Mouse (Mus musculus) heart, adult 8-10 months (tissue): ENCODE results near the gene Nfrkb. TPM values are rescaled to one million over a fixed set of nuclear protein-coding genes. Genes with fewer than 3 reads are reported as not detected.

ENCODE experiments used
- DNase-seq: peaks from one replicate; pipeline ENCODE4 v3.0.0; 2022; ENCODE audit warnings: low spot score
- total RNA-seq, 4 experiments: library from RNA; stranded (reverse); gene quantifications; 2 replicates each; pipeline ENCODE4 v1.2.4; 2022

Gene Nfrkb
- total RNA-seq: 10 to 100 TPM in 1 of 4 experiments, 1 to 10 TPM in 3; 8.0 to 12.1 (median 9.0) TPM

DNA sequence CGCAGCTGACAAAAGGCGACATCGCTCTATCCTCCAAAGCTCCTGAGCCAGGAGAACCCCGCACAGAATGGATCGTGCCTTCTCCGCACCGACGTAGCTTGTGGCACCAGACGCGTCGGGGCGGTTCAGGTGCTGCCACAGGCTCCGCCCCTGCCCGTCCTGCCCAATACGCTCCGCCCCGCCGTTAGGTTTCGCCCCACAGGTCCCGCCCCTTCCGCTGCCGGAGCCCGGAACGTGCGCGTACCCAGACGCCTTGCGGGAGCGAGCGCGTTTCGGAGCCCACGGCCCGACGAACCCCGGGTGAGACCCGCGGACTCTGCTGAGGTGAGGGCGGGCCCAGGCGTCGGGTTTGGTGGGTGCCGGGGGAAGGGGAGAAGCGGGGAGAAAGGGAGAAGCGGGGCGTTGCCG is at the start of gene Nfrkb:
TSS of gene Nfrkb (plus strand) at position 246 of the 408 bp plus-strand sequence.
- DNase-seq: peak; percentile 91

DNA sequence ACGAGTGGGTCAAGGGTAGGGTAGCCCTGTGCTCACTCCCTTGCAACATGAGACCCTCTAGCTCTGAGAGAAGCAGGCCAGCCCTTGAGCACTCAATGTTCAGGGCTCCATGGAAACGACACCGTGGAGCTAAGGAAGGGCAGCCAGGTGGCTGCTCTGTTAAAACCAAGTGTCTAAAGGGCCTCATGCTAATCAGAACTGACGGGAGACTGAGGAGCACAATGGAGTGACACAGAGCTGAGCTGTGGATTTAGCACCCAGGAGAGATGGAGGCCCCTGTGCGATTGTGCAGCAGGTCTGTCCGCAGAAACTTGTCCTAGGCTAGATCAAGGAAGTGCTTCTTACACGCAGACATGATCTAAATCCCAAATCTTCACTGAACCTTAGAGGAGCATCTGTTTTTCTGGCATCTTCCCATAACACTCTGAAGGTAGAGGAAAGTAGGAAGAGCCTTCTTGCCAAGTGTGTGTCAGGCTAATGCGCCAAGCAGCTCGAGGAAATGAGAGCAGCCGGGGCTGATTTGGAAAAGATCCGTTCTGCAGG is 41.6 kb upstream of the Nfrkb start:
- DNase-seq: peak; percentile 23

DNA sequence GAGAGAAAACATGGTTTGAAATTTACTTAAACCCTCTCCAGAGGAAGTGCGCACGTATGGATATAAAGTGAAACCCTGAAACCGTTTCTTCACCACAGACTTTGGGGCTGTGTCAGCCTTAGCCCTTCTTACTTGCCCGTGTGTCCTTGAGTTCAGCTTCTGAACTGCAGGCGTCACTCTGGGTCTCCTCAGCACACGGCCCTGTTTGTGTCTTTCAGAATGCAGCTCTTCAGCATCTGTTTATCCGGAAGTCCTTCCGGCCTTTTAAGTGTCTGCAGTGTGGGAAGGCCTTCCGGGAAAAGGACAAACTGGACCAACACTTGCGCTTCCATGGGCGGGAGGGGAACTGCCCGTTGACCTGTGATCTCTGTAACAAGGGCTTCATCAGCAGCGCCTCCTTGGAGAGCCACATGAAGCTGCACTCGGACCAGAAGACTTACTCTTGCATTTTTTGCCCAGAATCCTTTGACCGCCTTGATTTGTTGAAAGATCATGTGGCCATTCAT is 39.4 kb upstream of the Nfrkb start:
- DNase-seq: no peak

DNA sequence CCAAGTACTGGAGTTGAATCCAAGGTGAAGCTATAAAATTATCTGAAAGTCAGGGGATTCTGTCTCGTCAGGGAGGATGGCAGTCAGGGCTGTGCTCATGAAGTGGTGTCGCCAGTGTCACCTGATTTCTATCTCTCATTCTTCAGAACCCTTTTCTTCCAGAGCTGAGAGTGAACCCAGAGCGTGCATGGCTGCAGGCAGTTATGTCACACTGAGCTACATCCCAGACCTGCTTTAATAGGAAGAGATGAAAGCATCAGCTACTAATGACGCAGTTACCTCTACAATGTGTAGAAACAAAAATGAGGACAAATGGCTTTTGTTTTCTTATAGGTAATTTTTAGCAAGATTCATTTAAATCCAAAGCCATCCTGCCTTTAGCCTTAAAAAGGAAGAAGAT is 37.5 kb upstream of the Nfrkb start:
- no peak for DNase-seq

DNA sequence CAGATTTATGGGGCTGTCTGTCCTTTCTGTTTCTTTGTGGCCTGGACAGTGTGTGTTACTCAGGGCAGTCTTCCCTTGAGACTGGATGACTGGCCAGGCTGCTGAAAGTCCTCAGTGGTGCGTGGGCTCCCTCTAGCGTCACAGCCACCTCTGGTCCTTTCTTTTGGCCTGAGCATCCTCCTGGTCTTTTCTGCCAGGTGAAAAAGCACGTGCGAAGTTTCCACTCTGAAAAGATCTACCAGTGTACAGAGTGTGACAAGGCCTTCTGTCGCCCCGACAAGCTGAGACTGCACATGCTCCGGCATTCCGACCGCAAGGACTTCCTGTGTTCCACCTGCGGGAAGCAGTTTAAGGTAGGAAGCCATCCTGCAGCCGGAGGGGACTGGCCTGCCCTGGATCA is 37.1 kb upstream of the Nfrkb start:
- peak; percentile 46 for DNase-seq

DNA sequence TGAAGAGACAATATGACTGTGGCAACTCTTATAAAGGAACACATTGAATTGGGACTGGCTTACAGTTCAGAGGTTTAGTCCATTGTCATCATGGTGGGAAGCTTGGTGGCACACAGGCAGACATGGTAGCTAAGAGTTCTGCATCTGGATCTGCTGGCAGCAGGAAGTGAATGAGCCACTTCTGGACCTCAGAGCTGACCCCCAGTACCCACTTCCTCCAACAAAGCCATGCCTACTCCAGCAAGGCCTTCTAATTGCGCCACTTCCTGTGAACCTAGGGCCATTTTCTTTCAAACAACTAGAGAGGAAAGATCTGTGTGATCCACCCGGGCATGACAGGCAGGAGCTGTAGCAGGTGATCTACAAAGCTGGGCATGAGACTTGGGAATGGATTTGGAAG is 33.3 kb upstream of the Nfrkb start:
- no peak for DNase-seq

DNA sequence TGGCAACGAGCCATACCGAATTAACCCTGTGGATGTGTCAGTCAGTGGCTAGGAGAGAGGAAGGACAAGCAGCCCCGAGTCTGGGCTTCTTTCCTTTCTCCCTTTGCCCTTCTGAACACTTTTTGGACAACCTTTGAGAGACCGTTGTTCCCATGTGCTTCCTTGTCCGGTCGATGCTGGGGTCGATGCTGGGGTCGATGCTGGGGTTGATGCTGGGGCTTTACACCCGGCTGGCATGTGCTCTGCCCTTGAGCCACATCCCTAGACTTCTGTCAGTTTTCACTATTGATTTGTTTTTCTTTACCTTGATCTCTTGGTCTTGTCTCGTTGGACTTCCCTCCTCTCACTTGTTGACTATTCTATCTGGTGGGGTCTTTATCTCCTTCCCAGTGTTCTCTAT is 32.5 kb upstream of the Nfrkb start:
- DNase-seq: no peak

DNA sequence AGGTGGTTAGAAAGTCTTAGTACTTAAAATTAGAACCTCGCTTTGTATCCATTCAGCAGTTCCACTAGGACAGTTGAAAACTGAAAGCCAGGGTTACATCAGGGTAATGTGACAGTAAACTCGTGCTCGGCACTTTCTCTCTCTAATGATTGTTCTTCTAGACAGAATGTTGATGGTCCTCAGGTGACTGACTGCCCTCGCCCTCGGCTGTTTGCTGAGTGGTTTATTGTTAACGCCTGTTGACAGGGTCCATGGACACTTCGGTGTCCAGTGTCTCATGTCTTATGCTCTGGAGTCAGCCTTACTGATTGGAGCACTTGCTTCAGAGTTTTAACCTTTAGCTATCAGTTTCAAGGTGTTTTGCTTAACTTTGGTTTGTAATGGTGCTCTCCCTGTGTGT is 31.9 kb upstream of the Nfrkb start:
- DNase-seq: no peak

DNA sequence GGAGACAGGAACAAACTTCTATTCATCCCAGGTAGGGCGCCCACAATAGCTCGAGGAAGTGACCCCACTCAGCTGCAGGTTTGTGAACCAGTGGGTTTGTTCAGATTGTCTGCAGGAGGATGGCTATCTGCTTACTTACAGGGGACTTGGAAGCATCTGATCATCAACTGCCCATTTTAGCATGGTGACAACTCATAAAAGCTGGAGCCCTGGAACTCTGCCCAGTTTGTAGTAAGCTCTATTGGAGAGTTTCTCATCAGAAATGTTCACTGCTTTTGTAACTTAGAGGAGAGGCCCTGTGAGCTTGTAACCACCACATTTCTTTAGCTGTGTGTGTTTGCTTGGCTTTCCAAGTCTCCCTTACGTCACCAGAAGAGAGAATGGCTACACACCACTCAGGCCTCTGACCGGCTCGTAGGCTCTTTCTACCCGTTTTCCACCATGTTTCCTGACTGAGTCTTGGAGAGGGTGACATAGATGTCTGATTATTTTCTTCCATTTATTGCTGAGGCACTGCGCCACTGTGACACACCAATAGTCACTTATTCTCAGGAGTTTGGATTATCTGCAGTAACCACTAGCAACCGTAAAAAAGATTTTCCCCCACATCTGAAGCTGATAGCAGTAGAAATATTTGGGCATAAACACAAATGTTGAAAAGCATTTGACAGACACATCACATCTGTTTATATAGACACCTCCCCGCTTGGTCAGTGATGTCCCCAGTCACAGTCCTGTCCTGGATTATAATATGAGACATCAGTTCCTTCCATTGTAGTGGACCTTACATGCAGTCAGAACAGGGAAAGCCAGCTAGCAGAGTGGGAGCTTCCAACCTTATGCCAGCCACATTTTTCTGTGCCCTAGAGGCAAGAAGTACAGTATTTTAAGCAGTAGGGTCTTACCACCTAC is 22.0 kb upstream of the Nfrkb start:
- DNase-seq: no peak

DNA sequence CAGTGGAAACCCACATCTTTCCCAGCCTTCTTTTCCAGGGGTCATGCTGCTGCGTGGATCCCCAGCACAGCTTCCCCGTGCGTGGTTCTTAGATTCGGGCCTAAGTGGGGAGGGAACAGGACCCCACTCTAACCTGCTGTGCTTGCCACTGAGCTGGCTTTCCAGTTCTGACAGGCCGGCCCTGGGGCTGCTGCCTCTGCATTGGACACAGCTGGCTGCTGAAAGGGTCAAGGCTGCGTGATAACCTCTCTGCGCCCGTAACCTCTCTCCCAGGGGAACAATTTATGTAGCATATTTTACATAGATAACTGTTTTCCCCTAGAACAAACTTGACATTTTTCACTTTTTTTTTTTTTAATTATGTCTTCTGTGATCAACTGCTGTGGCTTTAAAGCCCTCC is 20.9 kb upstream of the Nfrkb start:
- no peak for DNase-seq

DNA sequence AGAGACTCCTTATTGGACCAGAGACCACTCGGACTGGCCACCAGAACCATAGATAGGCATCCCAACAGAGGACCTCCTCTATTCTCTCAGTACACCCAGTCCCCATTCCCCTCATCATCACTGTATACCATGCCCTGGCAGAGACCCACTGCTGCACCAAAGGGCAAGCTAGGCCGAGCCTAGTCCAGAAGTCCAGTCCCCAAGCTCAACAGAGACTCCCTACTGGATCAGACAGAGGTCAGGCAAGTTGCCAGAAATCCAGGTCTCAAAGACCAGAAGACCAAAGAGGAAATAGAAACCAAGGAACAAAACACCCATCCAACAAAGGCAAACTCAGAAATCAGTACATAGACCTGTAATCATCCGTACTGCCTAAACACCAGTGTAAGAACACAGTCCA is 14.3 kb upstream of the Nfrkb start:
- DNase-seq: no peak

DNA sequence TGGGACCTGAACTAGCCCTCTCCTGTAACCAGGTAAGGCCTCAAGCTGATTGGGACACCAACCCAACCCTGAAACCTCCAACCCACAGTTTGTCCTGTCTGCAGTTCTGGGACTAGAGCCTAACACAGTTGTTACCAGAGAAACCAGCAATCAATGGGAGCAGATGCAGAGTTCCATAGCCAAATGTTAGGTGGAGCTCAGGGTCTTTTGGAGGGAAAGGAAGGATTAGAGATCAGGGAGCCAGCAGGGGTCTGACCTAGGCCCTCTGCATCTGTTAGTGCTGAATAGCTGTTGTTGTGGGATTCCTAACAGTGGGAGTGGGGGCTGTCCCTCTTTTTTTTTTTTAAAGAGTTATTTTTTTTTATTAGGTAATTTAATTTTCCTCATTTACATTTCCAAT is 9.3 kb upstream of the Nfrkb start:
- no peak for DNase-seq

DNA sequence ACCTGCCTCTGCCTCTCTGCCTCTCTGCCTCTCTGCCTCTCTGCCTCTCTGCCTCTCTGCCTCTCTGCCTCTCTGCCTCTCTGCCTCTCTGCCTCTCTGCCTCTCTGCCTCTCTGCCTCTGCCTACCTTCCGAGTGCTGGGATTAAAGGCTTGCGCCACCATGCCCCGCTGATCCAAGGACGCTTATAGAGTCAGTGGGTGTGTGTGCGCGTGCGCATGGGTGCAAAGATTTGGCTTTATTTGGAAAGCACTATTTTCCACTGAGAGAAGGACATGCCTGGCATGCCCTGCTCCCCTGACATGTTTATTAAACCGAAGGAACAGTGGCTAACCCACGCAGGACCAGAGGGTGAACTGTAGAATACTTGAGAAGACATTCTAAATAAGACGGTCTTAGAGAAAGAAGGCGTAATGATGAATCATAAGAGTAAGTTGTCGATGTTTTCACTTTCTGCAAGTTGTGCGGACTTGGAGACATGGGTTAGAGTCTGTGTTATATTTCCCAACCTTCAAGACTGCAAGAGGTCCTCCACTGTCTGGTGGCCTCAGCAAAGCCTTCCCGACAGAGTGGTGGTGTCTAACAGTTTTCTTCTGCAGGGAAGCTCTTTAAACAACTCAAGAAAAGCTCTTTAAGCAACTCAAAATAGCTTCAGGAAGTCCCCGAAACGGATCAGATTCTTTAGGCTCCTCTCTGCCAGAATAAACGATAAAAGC is 1.0 kb upstream of the Nfrkb start:
- no peak for DNase-seq

DNA sequence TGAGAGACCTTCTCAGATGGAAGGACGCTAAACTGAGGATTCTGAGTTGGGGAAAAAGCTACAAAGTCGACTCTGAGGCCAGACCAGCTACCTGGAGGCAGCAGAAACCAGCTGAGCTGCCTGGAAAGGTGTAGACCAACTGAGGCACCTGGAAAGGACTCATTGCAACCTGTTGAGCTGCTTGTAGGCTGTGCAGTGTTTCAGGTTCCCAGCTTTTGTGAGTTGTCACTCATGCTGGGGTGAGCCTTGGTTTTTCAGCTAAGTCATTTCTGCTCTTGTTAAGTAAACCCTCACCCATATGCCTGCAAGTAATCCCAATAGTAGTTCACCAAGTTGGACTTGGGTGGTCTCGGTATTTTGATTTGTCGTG is 507 bp upstream of the Nfrkb start:
- DNase-seq: no peak

DNA sequence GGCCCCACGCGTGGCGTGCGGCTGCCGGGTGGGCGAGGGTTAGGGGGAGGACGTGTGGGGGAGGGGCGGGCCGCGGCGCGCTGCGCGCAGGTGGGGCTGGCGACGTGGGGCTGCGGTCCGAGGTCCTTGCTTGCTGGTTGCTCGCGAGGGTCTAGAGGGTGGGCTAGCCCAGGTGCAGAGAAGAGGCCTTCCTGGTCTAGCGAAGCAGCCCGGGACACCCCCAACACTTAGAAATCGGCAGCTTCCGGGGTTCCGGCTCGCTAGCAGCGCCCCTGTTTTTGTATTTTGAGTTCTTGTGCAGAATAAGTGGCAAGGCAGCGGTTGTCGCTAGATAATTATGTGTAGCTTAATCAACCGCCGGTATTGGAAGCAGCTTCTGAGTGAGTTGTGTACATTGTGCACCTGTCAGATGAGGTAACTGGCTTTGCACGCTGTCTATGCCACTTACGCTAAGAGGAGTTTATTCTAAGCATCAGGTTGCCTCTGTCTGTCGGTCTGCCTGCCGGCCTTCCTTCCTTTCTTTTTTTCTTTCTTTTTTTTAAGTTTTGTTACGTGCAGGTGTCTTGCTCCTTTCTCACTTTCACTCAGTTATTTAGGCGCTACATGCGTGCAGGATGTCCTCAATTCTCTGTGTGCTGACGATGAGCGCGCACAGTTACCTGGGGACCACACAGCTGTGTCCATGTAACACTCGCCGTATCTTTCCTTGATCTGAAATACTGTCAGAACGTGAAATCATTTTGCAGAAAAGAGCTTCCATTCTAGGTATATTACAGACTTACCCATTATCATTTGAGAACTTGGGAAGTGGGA is 582 bp downstream of the Nfrkb start:
- peak; percentile 7 for DNase-seq

DNA sequence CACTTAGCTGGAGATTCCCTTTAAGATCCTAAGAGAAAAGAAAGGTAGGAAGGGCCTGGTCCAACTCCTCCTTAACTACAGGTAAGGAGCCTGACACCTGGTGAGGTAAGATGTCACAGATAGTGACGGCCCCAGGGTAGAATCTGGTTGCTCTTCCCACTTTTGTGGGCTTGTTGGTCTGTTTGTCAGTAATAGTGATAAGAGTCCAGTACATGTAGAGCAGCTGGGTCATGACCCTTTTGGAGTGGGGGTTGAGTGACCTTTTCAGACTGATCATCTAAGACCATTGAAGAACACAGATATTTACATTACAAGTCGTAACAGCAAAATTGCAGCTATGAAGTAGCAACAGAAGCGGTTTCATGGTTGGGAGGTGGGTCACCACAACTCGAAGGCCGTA is 1.2 kb downstream of the Nfrkb start:
- DNase-seq: no peak

DNA sequence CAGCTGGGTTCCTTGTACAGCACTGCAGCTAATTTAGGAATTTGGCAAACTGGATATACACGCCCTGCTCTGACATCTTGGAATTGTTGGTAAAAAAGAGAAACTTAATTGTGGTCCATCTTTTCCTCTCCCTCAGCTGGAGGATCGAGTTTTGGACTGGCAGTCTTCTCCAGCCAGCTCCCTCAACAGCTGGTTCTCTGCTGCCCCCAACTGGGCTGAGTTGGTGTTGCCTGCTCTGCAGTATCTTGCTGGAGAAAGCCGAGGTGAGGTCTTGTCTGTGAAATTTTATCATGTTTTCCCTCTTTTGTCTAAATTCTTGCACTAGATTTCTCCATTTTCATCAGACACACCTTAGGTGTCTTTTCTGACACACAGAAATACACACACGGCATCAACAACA is 14.4 kb downstream of the Nfrkb start:
- peak; percentile 42 for DNase-seq

DNA sequence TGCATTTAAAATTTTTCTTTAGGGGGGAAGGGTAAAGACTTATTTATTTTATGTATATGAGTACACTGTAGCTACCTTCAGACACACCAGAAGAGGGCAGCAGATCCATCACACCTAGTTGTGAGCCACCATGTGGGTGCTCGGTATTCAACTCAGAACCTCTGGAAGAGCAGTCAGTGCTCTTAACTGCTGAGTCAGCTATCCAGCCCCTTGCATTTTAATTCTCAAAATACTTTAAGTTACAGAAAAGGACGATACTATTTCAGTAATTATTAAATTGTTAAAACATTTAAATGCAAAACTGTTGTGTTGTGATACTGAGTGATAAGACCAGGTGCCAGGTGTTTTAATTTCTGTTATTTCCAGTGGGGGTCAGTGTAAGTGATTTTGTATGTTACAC is 18.3 kb downstream of the Nfrkb start:
- DNase-seq: no peak

DNA sequence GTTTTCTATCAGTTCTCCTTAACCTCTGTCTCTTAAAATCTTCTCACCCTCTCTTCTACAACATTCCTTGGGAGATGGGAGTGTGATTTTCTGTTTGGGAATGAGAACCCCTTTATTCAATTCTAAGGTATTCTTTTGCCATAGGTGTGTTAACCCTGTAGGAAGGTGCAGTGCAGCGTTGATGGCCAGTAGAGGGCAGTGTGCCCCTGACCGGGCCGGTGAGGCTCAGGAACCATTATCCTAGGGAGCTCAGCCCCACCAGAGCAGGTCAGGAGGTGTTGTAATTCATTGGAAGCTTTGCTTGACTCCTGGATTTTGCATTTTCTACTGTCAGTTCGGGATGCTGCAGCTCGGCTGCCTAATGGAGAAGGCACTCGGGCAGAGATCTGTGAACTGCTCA is 19.2 kb downstream of the Nfrkb start:
- DNase-seq: no peak

DNA sequence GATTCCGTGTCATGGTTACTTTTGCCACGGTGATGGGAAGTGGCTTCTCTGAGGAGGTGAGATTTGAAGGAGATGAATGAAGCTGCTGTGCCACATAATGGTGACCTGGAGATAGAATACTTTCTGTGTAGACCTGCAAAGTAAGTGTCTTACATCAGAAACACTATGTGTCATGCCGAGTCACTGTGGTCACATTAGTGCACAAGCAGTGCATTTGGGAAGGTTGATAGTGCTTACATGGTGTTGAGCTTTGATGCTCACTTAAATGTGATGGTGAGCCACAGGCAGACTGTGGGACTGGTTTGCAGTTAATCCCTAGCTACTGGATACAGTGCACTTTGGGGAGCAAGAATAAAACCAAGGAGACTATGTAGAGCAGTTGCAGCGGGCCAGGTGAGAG is 26.2 kb downstream of the Nfrkb start:
- no peak for DNase-seq

DNA sequence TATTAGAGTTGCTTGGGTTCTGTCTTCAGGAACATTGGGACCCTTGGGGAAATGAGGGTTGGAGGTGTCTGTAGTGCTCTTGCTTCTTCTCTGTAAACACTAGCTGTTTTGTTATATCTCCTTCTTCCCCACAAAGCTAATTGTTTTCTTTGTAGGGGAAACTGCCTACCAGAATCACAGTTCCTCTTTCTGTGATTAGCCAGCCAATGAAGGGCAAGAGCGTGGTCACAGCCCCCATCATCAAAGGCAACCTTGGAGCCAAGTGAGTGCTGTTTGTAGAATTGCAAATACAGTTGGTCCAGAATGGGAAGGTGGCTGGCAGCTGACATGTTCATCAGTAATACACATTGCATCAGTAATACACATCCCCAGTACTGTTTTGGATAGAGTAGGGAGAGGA is 32.8 kb downstream of the Nfrkb start:
- no peak for DNase-seq

DNA sequence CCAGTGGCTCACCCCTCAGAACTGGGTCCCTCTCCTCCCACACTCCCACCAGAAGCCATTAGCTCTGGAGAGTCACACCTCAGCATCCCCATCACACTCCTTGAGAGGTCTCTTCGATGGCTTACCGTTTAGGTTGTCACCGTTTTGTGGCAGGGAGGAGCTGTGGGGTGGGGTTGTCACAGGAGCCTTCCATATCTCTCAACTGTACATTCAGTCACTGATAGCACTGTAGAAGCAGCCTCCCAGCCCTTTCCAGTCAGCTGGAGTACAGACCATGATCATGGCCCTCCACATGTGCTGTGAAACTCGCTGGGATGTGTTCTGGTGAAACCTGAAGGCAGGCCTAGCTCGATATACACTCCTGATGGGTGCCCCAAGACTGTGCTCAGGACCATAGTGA is 36.2 kb downstream of the Nfrkb start:
- no peak for DNase-seq
